Mouse (Mus musculus): Measurements from ENCODE around the gene Gjb4.

The Gjb4 gene

GRCm38 (mm10) chr4:127303796-127304195 lies 50.1 kb downstream of the Gjb4 start:
- no peak for DNase-seq
